Mouse (Mus musculus) telencephalon, adult 2 months (tissue): ENCODE measurements around the gene Vmn1r94.
"Not testable (repeated sequence)": the region's sequence is repeated elsewhere in the genome, so short reads cannot be mapped to it uniquely, and the experiment has no call there.

Experiments used
- DNase-seq: peaks from one replicate; pipeline ENCODE4 v3.0.0-alpha.2; 2011; ENCODE audit warnings: low read depth, low spot score

Gene Vmn1r94

GRCm38 (mm10) chr7:20168277-20168676 is at the start of gene Vmn1r94:
TSS of gene Vmn1r94 (minus strand) at chr7:20168377.
- DNase-seq: not testable (repeated sequence)

- not testable (repeated sequence) for DNase-seq
Observed at GRCm38 (mm10) chr7:20205507-20205906, 37.3 kb upstream of the Vmn1r94 start, which contains the start of gene Gm6164. TSS of gene Gm6164 (minus strand) at chr7:20205607.

DNA sequence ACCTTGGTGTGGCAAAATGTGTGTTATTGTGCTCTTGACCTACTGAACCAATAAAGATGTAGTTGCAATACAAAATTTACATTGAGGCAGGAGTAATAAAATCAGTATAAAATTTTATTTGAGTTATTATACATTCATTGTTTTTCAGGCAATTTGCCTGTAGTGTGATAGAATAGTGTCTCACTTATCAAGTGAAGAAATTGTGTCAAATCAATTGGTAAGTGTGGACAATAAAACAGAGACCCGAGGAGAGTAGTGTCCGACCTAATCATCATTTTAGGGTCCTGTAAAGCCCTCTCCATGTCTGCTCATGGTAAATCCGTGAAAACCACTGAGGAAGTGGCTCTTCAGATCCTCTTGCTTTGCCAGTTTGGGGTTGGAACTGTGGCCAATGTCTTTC is 25.2 kb upstream of the Vmn1r94 start, which contains the start of gene Vmn1r95:
Gene Vmn1r95 (plus strand): TSS at position 301 of the 400 bp plus-strand sequence.
- DNase-seq: not testable (repeated sequence)

GRCm38 (mm10) chr7:20138988-20139387 is 29.2 kb downstream of the Vmn1r94 start, which contains the start of gene Vmn1r93:
TSS of gene Vmn1r93 (minus strand) at chr7:20139088.
- not testable (repeated sequence) for DNase-seq

- not testable (repeated sequence) for DNase-seq
Observed at GRCm38 (mm10) chr7:20122479-20122878, 45.7 kb downstream of the Vmn1r94 start, which contains the start of gene Gm16442. TSS of gene Gm16442 (minus strand) at chr7:20122579.
